Mouse (Mus musculus): ENCODE results near the gene Ppp2r5c. TPM values are rescaled to one million over a fixed set of nuclear protein-coding genes. Genes with fewer than 3 reads are reported as not detected.

The Ppp2r5c gene
- polyA plus RNA-seq (2015; fragmentation: Nextera tagmentation; extraction: Ambion mirVana): 309 and 319 TPM in 2 replicates

- DNase-seq (ENCODE audit: low spot score): peak; percentile 95
These were observed at the start of gene Ppp2r5c for GRCm38 (mm10) chr12:110446290-110447170. Gene Ppp2r5c, plus strand, starts transcription at chr12:110447120.

DNA sequence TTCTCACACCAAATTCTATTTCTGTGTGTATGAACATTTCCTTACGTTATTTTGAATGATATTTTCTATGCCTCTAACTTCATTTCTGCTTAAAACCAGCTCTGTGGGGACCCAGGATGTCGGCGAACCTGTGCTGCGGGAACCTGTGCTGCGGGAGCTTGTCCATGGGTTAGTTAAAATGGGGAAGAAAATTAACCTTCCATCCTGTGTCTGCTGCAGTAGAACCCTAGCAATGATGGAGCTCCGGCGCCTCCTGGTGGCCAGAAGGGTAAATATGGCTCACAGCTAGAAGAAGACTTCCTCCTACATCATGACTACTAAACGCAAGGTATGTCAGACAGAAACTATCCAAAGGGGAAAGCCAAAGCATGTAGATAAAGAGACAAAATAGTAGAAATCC is 48.6 kb upstream of the Ppp2r5c start:
- DNase-seq (ENCODE audit: low spot score): peak; percentile 70

DNA sequence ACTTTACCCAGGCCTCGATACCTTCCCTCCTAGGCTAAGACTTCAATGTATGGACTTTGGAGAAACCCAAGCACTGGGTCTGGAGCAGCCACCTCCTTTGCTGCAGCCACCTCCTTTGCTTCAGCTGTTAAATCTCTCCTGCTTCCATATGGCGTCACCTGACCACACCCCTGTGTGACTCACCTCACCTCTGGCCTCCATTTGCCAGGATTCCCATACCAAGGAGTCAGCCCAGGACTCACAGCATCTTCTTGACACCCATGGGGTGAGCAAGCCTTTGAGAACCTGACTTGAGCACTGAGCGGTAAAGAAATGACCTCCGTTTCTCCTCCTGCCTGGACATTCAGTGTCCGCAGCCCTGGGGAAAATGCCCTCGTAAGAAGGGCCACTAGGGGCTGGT is 47.8 kb upstream of the Ppp2r5c start:
- no peak for DNase-seq (ENCODE audit: low spot score)

DNA sequence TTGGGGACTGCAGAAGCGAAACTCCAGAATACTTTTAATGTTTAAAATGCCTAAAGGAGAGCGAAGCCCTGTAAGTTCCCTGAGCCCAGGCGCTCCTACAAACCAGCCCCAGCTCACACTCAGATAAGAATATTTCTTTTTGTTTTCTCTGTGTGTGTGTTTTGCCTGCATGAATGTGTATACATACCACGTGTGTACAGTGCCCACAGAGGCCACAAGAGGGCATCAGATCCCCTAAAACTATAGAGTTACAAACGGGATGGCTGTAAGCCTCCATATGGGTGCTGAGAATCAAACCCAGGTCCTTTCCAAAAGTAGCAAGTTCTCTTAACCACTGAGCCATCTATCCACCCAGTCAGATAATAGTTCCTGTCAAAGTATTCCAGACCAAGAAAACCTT is 46.0 kb upstream of the Ppp2r5c start:
- no peak for DNase-seq (ENCODE audit: low spot score)

DNA sequence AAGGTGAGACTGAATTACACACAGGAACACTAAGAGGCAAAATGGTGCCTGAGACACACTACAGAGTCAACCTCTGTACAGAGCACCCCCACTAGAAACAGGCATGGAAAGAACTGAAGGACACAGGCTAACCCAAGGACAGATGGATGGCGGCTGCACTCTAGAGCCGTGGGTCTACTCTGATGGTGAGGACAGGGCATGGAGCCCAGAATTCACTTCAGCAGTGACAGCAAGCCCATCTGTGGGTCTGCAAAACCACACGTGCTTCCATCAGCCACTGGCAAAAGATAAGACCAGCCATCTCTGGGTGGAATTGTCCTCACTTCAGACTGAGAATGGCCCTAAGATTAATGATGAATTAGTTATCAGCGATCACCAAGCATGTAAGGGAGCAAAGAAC is 45.0 kb upstream of the Ppp2r5c start:
- DNase-seq (ENCODE audit: low spot score): no peak

GRCm38 (mm10) chr12:110416244-110416643 is 30.7 kb upstream of the Ppp2r5c start:
- peak; percentile 58 for DNase-seq (ENCODE audit: low spot score)

GRCm38 (mm10) chr12:110417023-110417986 is 29.6 kb upstream of the Ppp2r5c start:
- peak; percentile 20 for DNase-seq (ENCODE audit: low spot score)

- peak; percentile 26 for DNase-seq (ENCODE audit: low spot score)
These were observed 28.8 kb upstream of the Ppp2r5c start for GRCm38 (mm10) chr12:110417987-110418734.

DNA sequence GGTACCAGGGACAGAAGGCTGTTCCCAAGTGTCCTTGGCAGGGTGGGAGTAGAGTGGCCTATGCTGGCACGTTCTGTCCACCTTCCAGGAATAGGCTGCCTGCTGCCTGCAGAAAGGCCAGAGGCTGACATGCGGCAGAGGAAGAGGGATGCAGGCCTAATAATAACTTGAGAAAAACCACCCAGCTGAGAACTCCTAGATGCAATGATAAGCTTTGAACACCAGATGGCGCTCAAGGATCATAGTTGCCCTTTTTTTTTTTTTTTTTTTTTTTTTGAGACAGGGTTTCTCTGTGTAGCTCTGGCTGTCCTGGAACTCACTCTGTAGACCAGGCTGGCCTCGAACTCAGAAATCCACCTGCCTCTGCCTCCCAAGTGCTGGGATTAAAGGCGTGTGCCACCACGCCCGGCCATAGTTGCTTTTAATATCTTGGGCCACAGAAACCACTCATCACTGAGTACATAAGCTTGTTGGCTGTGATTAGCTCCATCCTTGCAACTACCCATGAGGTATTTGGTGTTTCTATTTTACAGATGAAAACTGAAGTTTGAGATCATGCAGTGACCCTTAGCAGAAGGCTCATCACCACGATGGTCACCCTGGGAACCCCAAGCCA is 28.1 kb upstream of the Ppp2r5c start:
- DNase-seq (ENCODE audit: low spot score): peak; percentile 67

- DNase-seq (ENCODE audit: low spot score): no peak
These were observed 27.0 kb upstream of the Ppp2r5c start for GRCm38 (mm10) chr12:110419879-110420278.

DNA sequence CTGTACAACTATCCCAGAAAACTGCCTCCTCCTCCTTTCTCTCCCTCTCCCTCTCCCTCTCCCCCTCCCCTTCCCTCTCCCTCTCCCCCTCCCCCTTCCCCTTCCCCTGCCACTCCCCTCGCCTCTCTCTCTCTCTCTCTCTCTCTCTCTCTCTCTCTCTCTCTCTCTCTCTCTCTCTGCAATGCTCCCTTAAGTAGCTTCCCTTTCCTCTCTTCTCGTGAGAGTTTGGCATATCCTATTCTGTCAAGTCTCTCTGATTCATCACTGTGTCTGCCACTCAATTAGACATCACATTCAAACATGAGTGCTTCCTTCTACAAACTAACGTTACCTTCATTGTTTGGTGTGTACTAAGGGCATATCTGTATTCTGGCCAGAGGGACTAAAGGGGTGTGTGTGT is 25.6 kb upstream of the Ppp2r5c start:
- DNase-seq (ENCODE audit: low spot score): no peak

GRCm38 (mm10) chr12:110424008-110424704 is 22.8 kb upstream of the Ppp2r5c start:
- no peak for DNase-seq (ENCODE audit: low spot score)

GRCm38 (mm10) chr12:110426417-110427010 is 20.4 kb upstream of the Ppp2r5c start:
- no peak for DNase-seq (ENCODE audit: low spot score)

- no peak for DNase-seq (ENCODE audit: low spot score)
These were observed 17.5 kb upstream of the Ppp2r5c start for GRCm38 (mm10) chr12:110429340-110429973.

DNA sequence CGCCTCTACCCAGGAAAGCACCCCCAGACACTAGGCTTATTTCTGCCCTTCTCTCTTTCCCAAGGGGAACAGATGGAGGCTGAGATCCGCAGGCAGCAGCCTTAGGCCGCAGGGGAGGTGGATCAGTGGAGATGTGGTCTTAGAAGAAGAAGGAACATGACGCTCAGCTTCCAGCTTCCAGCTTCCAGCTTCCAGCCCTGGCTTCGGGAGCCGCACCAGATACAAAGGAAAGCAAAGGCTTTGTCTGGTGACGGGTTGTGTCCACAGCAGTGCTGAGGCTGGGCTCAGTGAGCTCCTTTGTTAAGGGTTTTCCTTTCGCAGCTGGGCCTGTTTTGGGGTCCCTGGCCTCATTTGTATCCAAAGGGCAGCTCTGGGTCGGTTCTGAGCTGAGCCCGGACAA is 16.9 kb upstream of the Ppp2r5c start:
- no peak for DNase-seq (ENCODE audit: low spot score)

- no peak for DNase-seq (ENCODE audit: low spot score)
These were observed 15.1 kb upstream of the Ppp2r5c start for GRCm38 (mm10) chr12:110431805-110432204.

- no peak for DNase-seq (ENCODE audit: low spot score)
These were observed 10.1 kb upstream of the Ppp2r5c start for GRCm38 (mm10) chr12:110436638-110437366.

DNA sequence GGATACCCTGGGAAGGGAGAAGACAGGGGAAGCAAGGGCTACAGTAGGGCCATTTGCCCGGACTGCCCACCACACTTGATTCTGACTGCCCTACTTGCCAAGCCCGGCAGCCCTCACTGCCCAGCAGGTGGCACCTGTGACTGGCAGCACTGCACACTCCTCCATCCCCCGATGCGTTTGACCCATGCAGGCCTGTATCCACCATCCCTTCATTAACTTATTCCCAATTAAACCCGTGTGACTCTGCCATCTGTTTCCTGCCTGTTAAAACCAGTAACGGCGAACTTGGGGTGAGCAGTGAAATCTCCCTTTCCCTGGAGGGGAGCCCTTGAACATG is 9.6 kb upstream of the Ppp2r5c start:
- no peak for DNase-seq (ENCODE audit: low spot score)
